Mouse (Mus musculus) MEL-GATA-1-ER (cell line): Measurements from ENCODE around the gene Sec31b.

Source experiments
- DNase-seq: peaks from one replicate; pipeline ENCODE4 v3.0.0-alpha.2; 2012; ENCODE audit warnings: low read depth; ENCODE audit errors: extremely low read depth

Sec31b gene

DNA sequence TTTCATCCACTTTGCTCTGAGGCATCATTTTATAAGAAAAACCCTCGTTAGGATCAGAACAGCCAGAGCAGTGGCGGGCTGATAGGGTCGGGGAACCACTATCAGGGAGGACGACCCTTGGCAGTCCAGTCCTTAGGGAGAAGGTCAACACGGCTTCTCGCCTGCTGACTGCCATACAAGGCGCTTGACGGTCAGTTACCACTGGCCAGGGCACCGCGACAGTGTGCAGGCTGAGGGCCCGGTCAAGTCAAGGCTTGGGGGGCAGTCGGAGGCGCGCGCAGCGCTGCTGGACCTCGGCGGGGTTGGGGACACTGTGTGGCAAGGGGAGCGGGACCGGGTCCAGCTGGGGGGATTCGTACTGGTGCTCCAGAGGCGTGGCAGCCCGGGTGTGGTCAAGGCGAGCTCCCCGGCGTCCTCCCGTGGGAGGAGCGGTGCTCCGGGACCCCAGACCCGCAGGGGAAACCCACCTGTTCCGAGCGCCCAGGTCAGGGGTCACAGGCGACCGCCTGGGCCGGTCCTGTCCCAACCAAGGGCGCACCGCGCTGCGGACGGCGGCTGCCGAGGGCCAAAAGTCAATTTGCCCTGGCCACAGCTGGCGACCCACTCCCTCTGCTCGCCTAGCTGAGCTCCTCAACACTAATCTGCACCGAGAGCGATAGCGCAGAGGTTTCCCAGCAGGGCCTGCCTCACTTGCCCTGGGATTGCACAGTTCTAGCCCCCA, at the start of gene Sec31b:
TSS of gene Sec31b (minus strand) at position 544 of the 721 bp plus-strand sequence.
- no peak for DNase-seq

DNA sequence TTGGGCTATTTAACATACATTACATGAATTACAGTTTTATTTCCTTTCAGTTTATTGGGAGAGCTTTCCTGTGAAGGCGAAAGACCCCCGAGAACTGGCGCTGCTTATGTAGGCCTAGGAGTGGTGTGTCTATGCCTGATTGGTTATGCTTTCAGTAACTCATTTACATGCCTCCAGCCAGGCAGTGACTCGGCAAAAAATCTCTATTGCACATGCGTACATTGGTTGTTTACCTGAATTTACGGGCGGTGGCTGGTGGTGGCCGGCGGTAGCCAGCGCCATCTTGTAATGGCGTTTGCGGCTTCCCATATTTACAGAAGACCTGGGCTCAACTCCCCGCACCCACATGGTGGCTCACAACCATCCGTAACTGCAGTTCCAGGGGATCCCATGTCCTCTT, 48.5 kb upstream of the Sec31b start:
- no peak for DNase-seq

DNA sequence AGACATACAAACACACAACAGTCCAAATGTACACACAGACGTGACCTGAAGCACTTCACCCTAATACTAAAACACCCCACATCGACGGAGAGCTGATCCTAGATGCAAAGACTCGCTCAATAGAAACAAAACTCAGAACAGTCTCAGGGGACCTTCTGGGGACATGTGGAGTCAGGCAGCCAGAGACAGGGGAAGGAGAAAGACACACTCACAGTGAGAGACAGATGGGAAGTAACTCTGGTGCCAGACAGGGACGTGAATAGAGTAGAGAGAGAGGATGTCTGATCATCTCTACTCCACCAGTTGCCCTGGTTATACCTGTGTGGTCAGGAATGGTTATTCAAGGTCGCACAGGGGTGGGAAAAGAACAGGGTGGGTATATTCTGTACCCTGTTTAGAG, 46.0 kb upstream of the Sec31b start:
- DNase-seq, result no peak

DNA sequence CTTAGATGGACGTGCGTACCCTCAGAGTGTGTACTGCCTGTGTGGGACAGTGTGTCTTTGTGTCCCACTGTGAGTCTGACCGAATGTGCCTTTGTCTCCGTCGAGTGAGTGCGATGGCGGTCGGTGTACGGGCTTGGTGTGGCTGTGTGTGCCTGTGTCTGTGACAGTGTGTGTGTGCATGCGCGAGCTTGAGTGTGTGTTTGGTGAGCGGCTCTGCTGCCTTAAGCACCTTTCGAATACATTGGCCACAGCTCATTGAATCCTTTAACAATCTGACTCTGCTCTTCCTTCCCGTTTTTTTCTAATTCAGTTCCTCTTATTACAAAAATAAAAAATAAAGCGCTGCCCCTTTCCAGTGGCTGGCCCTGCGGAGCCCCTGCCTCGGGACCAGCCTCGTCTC, 45.3 kb upstream of the Sec31b start:
- DNase-seq, result no peak

DNA sequence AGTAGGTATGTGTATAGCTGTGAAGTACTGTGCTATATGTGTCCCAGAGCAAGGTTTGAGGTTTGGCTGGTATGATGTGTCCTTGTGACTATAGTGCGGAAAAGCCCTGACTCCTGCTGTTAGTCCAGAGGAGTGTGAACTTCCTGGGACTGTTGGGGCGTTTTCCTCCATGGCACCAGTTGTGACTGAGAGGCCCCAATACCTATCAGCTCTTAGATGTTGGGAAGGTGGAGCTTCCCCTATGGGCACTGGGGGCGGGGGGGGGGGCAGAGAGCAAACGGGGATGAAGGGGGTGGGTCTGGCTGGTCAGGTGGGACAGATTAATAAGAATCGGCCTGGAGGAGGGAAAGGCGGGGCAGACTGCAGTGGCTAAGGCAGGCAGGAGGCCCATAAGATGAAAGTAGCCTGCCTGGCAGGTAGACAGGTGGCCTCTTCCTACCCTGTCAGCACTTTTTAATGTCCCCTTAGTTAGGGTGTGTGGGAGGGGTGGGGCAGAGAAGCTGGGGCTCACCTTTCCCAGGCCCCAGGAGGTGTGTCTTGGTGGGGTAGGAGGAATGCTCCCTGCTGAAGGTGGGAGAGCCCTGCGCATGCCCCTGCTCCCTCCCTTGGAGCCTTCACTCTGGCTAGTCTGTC, 44.0 kb upstream of the Sec31b start:
- no peak for DNase-seq

- DNase-seq, result no peak
Observed at GRCm38 (mm10) chr19:44588036-44588435, 42.4 kb upstream of the Sec31b start.

- DNase-seq, result peak; percentile 65
Observed at GRCm38 (mm10) chr19:44582638-44583309, 37.1 kb upstream of the Sec31b start.

DNA sequence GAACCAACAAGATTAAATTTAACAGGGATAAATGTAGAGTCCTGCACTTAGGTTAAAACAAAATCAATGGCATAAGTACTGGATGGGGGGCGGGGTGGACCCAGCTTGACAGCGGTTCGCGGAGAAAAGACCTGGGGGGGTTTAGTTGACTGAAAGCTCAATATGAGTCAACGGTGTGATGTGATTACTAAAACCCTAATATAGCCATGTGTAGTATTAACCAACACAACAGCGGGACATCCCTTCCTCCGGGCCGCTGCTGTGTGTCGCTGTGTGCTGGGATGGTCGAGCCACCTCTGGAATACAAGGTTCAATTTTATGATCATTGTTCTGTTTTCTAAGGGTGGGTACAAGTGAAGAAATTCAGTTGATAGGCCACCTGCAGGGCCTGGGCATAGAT, 36.4 kb upstream of the Sec31b start:
- no peak for DNase-seq

DNA sequence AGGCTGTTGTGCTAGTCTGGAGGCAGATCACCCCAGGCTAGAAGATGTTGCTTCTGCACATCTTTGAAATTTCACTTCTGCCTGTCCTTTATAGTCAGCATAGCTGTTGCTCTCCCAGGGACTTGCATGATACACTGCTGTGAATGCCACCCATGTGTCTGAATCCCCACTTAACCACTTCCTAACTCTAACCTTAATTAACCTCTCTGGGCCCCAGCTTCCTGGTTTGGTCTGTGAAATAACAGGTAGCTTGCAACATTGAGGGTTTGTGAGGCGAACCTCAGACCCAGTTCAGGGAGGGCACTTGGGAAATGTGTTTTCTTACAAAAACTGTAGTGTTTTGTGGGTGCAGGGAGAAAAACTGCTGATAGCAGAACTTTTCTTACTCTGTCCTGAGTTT, 32.4 kb upstream of the Sec31b start:
- no peak for DNase-seq

- no peak for DNase-seq
Observed at GRCm38 (mm10) chr19:44576275-44576674, 30.6 kb upstream of the Sec31b start.

DNA sequence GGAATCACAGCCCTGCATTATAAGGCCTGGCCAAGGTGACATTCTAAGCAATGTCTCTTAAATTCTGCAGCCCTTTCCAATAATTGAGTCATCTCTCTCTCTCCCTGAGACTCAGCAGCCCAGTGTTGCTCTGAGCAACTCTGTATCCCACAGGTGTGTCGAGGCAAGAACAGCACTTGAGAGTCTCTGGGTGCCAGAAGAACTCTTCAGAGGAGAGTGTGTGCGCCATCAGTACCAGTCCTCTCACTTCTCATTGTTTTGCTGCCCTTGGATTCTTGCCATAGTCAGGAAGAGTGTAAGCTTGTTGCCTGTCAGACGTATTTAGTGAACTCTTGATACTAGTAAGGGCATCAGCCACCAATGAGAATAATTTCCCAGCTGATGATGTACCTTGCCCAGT, 22.1 kb upstream of the Sec31b start:
- DNase-seq, result no peak

DNA sequence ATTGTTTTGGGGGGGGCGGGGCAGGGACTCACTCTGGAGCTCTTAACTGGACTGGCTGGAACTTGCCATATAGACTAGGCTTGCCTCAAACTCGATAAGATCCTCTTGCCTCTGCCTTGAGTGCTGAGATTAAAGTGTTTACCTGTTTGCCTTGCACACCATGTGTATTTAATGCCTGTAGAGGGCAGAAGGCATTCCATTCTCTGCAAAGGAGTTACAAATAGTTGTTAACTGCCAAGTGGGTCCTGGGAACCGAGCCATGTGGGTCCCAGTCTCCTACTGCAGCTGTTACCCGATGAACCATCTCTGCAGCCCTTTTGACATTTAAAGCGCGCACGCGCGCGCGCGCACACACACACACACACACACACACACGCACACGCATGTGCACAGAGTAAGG, 18.3 kb upstream of the Sec31b start:
- no peak for DNase-seq

- peak; percentile 97 for DNase-seq
Observed at GRCm38 (mm10) chr19:44562652-44563206, 17.1 kb upstream of the Sec31b start, which contains the start of gene Hif1an. TSS of gene Hif1an (plus strand) at chr19:44562850.

- peak; percentile 89 for DNase-seq
Observed at GRCm38 (mm10) chr19:44554861-44555590, 9.4 kb upstream of the Sec31b start, which contains the start of gene Ndufb8. TSS of gene Ndufb8 (minus strand) at chr19:44555440.

GRCm38 (mm10) chr19:44554490-44554860, 8.8 kb upstream of the Sec31b start:
- peak; percentile 56 for DNase-seq

GRCm38 (mm10) chr19:44553286-44553685, 7.6 kb upstream of the Sec31b start:
- DNase-seq, result no peak

DNA sequence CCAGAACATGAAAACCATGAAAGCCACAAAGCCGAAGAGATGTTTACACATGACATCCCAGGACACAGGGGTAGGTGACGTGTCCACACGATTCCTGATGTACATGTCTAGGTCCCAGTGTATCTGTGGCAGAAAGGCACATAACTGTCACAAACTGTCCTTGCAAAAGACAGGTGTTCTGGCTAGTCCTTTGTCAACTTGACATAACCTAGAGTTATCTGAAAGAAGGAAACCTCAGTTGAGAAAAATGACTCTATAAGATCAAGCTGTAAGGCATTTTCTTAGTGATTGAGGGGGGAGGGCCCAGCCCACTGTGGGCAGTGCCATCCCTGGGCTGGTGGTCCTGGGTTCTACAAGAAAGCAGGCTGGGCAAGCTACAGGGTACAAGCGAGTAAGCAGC, 7.1 kb upstream of the Sec31b start, which contains the start of gene Gm20538:
TSS of gene Gm20538 (minus strand) at position 101 of the 400 bp plus-strand sequence.
- DNase-seq, result no peak

GRCm38 (mm10) chr19:44544775-44545174, 889 bp downstream of the Sec31b start:
- DNase-seq, result peak; percentile 73

DNA sequence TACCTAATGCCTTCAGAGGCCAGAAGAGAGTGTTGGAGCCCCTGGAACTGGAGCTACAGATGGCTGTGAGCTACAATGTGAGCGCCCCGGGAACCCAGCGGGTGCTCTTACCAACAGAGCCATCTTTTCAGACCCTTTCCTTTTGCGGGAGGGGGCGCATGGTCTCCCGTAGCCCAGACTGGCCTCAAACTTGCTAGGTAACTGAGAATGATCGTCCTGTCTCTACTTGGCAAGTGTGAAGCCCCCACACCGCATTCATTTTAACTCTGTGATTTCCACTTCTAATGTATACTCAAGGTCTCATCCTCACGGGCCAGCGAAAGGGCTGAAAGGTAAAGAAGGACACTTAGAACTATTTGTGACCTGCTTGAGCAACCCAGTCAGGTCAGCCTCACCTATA, 1.3 kb downstream of the Sec31b start:
- no peak for DNase-seq

DNA sequence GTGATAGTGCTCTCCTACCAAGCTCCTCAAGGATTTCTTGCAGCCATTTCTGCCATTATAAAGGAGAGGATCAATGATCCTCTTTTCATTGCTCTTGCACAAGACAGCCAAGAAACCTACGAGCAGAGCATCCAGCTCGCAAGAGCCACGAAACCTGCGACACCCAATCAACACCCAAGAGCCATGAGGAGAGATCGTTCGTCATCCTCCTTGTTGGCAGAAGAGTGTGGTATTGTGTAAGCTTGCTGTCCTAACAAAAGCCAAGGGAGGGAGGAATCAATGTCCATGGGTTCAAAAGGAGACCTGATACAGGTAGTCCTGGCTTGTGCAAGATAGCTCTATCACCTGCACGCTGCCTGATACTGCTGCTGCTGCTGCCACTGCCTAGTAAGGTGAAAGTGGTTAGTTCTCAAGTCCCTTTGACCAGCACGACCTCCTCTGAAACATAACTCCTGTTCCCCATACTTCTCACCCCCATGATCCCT, 2.9 kb downstream of the Sec31b start:
- DNase-seq, result no peak

- no peak for DNase-seq
Observed at GRCm38 (mm10) chr19:44537416-44537815, 8.2 kb downstream of the Sec31b start.
